Mouse (Mus musculus): Measurements from ENCODE around the gene Rfx3.
A peak's percentile ranks its signal among the peaks of the same experiment; 100 is the strongest.

The Rfx3 gene

DNA sequence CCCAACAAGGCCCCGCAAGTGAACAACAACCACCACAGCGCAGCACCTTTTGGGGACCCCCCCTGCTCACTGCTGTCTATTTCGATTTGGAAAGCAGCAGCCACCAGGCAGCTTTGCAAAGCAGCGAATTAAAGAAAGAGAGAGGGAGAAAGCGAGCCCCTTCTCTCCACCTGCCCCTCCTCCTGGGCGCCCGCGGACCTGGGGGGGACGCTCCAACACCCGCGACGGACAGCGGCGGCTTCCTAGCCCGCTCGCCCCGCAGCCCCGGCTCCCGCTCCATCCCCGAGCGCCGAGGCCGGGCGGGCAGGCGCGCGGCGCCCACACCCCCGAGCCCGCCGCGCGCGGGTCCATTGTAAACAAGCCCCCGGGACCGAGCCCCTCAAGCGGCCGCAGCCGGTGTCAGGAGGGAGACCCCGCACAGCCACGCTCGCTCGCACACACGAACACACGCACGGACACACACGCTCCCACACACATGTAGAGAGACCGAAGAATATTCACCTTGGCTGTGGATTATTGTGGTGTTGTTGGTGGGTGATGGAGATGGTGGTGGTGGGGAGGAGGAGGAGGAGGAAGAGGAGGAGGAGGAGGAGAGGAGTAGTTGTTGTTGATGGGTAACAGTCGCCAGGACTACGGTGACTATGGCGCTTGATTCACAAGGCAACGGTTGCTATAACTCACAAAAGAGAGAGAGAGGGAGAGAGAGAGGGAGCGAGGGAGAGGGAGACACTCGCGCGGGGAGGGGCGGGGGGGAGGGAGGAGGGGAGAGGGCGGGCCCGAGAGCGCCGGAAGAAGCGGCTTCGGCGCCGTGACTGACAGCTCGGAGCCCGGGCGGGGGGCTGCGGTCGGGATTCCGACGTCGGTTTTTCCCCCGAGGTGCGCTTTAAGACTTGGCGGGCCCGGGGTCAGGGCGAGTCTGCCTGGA is at the start of gene Rfx3:
TSS of gene Rfx3 (minus strand) at position 696 of the 925 bp plus-strand sequence.
- DNase-seq (ENCODE audit: inconsistent ontology term): peak; percentile 95

DNA sequence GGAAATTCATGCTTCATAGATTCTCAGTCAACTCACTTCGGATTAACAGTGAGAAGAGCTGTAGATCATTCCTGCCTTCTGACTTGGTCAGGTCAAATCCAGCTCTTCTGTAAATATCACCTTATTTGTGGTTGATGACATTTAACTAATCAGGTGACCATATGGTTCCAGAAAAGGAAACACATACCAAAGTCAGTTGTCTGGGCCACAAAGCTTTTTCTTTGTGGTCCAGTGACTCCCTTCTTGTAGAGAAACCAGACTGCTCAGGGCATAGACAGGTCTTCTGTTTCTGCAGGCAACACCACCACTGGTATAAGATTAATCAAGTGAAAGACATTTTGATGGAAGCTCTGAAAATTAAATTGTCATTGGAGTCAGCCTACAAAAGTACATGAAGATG is 41.1 kb upstream of the Rfx3 start:
- DNase-seq (ENCODE audit: inconsistent ontology term): no peak

DNA sequence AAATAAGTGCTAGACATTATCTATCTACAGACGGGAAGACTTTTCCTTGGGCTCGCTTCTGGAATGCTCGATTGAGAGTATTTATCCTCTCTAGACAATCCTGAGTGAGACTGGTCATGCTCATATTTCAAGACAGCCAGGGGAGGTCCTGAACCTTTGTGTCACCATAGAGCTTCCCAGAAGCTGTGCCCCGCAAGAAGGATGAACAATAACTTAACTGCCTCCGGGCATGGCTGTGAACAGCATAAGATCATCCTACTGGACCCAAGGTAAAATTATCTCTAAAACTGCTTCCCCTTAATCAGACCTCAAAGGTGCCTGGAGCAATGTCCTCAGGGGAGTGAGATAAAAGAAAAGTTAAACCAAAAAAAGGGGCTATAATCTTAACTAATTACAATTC is 40.6 kb upstream of the Rfx3 start:
- no peak for DNase-seq (ENCODE audit: inconsistent ontology term)

DNA sequence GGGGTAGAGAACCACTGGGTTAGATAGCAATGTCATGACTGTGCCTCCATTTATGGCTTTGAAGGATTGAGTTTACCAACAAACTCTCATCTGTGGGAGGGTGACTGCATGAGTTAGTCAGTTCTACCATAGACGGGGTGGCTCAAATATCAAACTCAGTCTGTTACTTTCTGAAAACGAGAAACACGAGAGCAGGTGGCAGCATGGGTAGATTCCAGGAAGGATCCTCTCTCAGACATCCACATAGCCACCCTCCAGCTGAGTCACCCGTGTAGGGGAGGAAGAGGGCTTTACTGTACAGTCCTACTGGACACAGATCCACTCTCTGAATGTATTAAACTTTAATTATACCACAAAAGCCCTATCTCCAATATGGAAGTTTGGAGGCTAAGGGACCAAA is 38.3 kb upstream of the Rfx3 start:
- DNase-seq (ENCODE audit: inconsistent ontology term): peak; percentile 22

GRCm38 (mm10) chr19:28046806-28047205 is 35.8 kb upstream of the Rfx3 start:
- DNase-seq (ENCODE audit: inconsistent ontology term): peak; percentile 11

GRCm38 (mm10) chr19:28044950-28045349 is 34.0 kb upstream of the Rfx3 start:
- DNase-seq (ENCODE audit: inconsistent ontology term): no peak

- no peak for DNase-seq (ENCODE audit: inconsistent ontology term)
Observed at GRCm38 (mm10) chr19:28011718-28012499, 943 bp upstream of the Rfx3 start.

DNA sequence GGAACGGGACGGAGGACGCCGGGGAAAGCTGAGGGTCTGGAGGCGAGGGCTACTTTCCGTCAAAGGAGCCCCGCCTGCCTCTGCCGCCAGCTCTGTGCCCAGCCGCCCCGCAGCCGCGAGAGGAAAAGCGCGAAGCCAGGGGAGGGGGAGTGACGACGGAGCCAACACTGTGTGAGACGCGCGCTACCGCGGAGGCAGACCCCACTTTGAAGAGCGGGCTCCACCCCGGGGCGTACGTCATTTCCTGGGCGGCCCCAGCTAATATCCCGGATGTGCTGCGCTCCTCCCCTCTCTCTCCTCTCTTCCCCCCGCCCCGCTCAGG is 391 bp upstream of the Rfx3 start:
- peak; percentile 99 for DNase-seq (ENCODE audit: inconsistent ontology term)

GRCm38 (mm10) chr19:28009587-28010281 is 1.2 kb downstream of the Rfx3 start:
- DNase-seq (ENCODE audit: inconsistent ontology term): peak; percentile 69

DNA sequence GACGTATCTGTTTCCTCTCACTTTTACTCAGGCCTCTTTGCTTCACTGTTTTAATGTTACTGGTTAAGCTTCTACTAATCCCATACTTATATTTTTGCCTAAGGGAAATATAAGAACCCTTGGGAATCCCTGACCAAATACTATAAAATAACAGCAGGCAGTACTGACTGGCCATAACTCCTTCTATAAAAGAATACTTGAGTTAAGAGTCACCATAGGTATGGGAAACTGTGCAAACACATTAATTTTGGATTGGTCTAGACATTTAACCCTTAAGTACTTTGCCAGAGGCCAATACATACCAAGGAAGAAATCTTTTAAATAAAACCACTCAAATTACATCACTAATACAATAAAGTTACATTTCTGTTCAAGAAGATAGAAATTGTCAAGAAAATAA is 6.8 kb downstream of the Rfx3 start:
- DNase-seq (ENCODE audit: inconsistent ontology term): no peak

DNA sequence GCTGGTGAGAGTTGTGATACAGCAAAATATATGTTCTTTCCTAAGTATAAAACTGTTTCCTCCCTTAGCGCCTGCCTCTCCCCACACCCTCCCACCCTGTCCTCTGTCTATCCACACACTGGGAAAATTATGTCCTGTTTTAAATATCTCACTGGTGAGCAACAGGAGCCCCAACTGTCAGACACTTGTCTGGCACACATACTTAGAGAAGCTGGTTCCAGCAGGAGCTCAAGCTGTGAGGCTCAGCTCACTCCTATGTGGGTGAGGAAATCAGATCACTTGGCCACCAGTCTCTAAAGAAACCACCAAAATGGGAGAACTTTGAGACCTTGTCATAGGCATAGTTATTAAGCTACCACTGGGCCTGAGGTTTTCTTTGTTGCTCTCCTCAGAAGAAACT is 7.5 kb downstream of the Rfx3 start:
- peak; percentile 37 for DNase-seq (ENCODE audit: inconsistent ontology term)

GRCm38 (mm10) chr19:28002708-28003107 is 8.3 kb downstream of the Rfx3 start:
- DNase-seq (ENCODE audit: inconsistent ontology term): no peak

DNA sequence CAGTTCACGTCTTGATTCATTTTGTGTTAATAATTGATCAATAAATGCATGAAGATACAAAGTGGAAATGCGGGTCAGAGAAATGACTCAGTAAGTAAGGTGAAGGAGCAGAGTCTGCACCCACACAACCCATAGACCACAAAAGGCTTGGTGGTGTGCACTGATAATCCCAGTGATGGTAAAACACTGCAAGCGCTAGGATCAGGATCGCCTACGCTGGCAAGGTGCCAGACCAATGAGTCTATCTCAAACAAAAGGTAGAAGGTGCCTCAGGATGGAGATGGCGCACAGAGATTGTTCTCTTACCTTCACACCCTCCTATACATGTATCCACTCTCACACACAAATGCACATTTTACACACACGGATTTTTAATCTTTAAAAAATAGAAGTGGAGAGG is 18.2 kb downstream of the Rfx3 start:
- no peak for DNase-seq (ENCODE audit: inconsistent ontology term)

GRCm38 (mm10) chr19:27988746-27989145 is 22.2 kb downstream of the Rfx3 start:
- DNase-seq (ENCODE audit: inconsistent ontology term): no peak

DNA sequence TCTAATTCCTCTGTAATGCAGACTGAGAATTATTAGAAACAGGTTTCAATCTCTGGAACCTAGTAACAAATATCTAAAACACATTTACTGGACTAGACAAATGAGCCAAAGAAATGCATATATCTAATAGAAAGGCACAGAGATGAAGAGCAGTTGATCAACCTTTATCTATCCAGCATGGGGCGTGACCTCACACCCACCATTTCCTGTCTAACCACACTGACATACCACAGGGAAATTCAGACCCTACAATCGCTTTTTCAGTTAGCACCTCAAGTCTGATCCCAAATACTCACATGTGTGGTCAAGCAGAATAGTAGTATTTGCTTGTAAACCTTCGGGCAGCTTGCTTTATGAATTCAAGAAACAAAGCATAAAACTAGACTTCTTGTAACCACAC is 43.4 kb downstream of the Rfx3 start:
- no peak for DNase-seq (ENCODE audit: inconsistent ontology term)

GRCm38 (mm10) chr19:27961271-27961670 is 49.7 kb downstream of the Rfx3 start:
- no peak for DNase-seq (ENCODE audit: inconsistent ontology term)

DNA sequence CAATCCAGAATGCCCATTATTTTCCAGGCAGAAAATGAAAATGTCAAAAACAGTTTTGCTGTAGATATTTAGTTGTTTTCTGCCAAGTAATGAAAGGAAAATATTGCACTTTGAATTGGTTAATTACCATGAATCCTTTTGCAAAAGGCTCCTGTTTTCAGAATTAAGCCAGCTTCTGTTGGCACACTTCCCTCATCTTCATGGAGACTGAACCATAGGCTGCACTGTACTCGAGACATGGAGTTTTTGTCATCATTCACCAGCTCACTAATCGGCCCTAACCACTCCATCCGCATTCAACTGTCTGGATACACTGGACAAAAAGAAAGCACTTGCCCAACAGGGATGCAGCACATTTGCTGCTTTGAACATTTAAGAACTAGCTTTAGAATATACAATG is 75.5 kb downstream of the Rfx3 start:
- peak; percentile 65 for DNase-seq (ENCODE audit: inconsistent ontology term)

DNA sequence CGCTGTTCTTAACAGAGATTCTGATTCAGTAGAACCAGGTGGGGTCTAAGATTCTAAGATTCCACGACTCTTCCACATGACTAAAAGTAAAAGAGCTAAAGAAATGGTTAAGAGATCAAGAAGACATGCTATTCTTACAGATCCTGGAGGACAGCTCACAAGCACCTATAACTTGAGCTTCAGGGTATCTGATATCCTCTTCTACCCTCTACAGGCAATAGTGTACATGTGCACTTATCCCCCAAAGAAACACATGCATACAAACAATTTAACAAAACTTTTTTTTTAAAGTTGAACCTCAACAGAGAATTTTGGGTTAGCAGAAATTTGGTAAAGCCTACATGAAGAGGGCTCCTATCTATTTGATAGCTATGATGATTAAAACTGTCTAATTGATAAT is 79.8 kb downstream of the Rfx3 start:
- no peak for DNase-seq (ENCODE audit: inconsistent ontology term)

DNA sequence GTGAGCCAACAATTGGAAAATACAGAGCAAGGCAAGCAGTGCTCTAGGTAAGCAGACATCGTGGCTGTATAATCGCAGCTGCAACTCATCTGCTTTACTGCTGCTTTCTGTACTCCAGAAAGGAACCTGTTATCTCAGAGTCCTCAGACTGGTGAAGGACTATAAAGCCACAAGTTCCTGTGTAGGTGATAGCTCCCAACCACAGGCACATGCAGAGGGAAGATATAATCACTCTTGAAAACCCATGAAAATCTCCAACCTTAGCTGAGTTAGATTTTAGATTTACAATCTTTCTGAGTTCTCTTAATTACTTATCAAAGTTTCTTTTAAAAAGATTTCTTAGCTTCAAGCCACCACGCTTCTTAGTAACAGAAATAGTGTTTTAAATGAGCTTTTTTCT is 84.6 kb downstream of the Rfx3 start:
- DNase-seq (ENCODE audit: inconsistent ontology term): no peak

DNA sequence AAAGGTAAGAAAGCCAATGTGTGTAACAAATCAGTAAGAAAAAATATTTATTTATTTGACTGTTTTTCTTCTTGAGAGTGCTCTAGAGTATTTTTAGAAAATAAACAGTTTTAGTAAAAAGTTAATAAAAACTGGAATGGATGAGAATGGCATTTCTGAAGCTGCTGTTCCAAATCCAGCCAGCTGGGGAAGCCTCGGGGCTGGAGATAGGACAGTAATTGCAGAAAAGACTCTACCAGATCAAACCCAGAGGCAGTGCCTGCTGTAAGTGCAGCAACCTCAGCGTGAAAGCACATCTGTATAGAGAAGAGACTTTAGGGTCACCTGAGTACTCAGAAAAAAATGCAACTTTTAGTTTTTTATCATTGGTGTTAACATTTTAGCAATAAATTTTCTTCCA is 91.9 kb downstream of the Rfx3 start:
- no peak for DNase-seq (ENCODE audit: inconsistent ontology term)

- DNase-seq (ENCODE audit: inconsistent ontology term): no peak
Observed at GRCm38 (mm10) chr19:27916446-27916845, 94.5 kb downstream of the Rfx3 start.

- peak; percentile 74 for DNase-seq (ENCODE audit: inconsistent ontology term)
Observed at GRCm38 (mm10) chr19:27906976-27907375, 104.0 kb downstream of the Rfx3 start.
